In genomic region chr9:60141081-60141514, GRCm38 (mm10) we compare ENCODE assay signal across 10 mouse cellular contexts.
DNase-seq lines count a peak whose midpoint lies in the region; ATAC-seq and TF ChIP-seq lines count a peak whose summit lies in the region.
"Had no signal": no experiment of that assay in that cellular context is flagged by ENCODE, and none has a peak within 500 bp of the region (broad histone marks: within the 10 kb centered on the region; RNA-seq: fewer than 3 reads in every experiment).

No protein-coding gene starts in this region.

- no peak overlapping the region for H3K9ac ChIP-seq in kidney, postnatal 0 days (ENCODE audit: low read depth, low read length)
- no peak overlapping the region for H3K9ac ChIP-seq in embryonic facial prominence, embryonic 11.5 days (replicated peaks; ENCODE audit: low read length)
- H3K9ac ChIP-seq in hindbrain, embryonic 16.5 days (ENCODE audit: low read depth, low read length), result peak overlapping the region; percentile 27; the same call in 1 of the 2 replicates
- peak overlapping the region; percentile 52 for H3K9ac ChIP-seq in neural tube, embryonic 13.5 days

- no peaks in the 10 kb centered on the region for H3K27me3 ChIP-seq in kidney, postnatal 0 days (ENCODE audit: insufficient read depth, low read length)
- no peaks in the 10 kb centered on the region for H3K27me3 ChIP-seq in embryonic facial prominence, embryonic 11.5 days (ENCODE audit: control insufficient read depth, insufficient read depth, low read length)
- no peaks in the 10 kb centered on the region for H3K27me3 ChIP-seq in hindbrain, embryonic 16.5 days (replicated peaks; ENCODE audit: control insufficient read depth, insufficient read depth, low read length)
- no peaks in the 10 kb centered on the region for H3K27me3 ChIP-seq in neural tube, embryonic 13.5 days
- H3K27me3 ChIP-seq: CH12.LX had no signal

- H3K9me3 ChIP-seq in kidney, postnatal 0 days (replicated peaks; ENCODE audit: low read length), result no peaks in the 10 kb centered on the region
- H3K9me3 ChIP-seq in embryonic facial prominence, embryonic 11.5 days (replicated peaks; ENCODE audit: control insufficient read depth, low read length), result no peaks in the 10 kb centered on the region
- H3K9me3 ChIP-seq in hindbrain, embryonic 16.5 days (ENCODE audit: control insufficient read depth, low read length), result no peaks in the 10 kb centered on the region
- H3K9me3 ChIP-seq in neural tube, embryonic 13.5 days, result no peaks in the 10 kb centered on the region

- 15% methylated on average over 7 of the region's 7 CpGs for WGBS in kidney, postnatal 0 days
- 19% methylated on average over 7 of the region's 7 CpGs for WGBS in embryonic facial prominence, embryonic 11.5 days
- WGBS in hindbrain, embryonic 16.5 days, result 17% methylated on average over 7 of the region's 7 CpGs
- WGBS in neural tube, embryonic 13.5 days, result 15% methylated on average over 7 of the region's 7 CpGs

- H3K4me1 ChIP-seq in kidney, postnatal 0 days (replicated peaks; ENCODE audit: insufficient read depth, low read length), result 0 out of 2 replicates have a peak, but pooled peaks cover 10% of the 10 kb centered on the region
- peaks cover 10% of the 10 kb centered on the region for H3K4me1 ChIP-seq in embryonic facial prominence, embryonic 11.5 days (ENCODE audit: control insufficient read depth, insufficient read depth, low read length)
- peaks cover 8% of the 10 kb centered on the region for H3K4me1 ChIP-seq in hindbrain, embryonic 16.5 days (ENCODE audit: control insufficient read depth, insufficient read depth, low read depth, low read length)
- peaks cover 50% of the 10 kb centered on the region for H3K4me1 ChIP-seq in neural tube, embryonic 13.5 days (replicated peaks)

- peak overlapping the region; percentile 25; the same call in 1 of the 2 replicates for H3K4me2 ChIP-seq in kidney, postnatal 0 days (ENCODE audit: low read length)
- H3K4me2 ChIP-seq in embryonic facial prominence, embryonic 11.5 days (ENCODE audit: low read depth, low read length), result no peak overlapping the region
- peak overlapping the region; percentile 39 for H3K4me2 ChIP-seq in hindbrain, embryonic 16.5 days (ENCODE audit: low read length)
- H3K4me2 ChIP-seq in neural tube, embryonic 13.5 days, result peak overlapping the region; percentile 42

- peak; percentile 56 for DNase-seq in kidney, postnatal 0 days (ENCODE audit: low spot score)
- no peak for DNase-seq in kidney, adult 9 months
- peak; percentile 78 for DNase-seq in embryonic facial prominence, embryonic 11.5 days (ENCODE audit: low spot score)
- DNase-seq in cerebellum, adult 9-10 months, result no peak
- no peak for DNase-seq in frontal cortex, postnatal 14 days (ENCODE audit: low spot score in 2 of 2)
- no peak for DNase-seq in left cerebral cortex, adult 8-10 months (ENCODE audit: low spot score in 2 of 2)

- H3K36me3 ChIP-seq in kidney, postnatal 0 days (ENCODE audit: insufficient read depth, low read length), result no peaks in the 10 kb centered on the region
- no peaks in the 10 kb centered on the region for H3K36me3 ChIP-seq in embryonic facial prominence, embryonic 11.5 days (replicated peaks; ENCODE audit: control insufficient read depth, insufficient read depth, low read depth, low read length)
- no peaks in the 10 kb centered on the region for H3K36me3 ChIP-seq in hindbrain, embryonic 16.5 days (ENCODE audit: control insufficient read depth, insufficient read depth, low read length)
- H3K36me3 ChIP-seq in neural tube, embryonic 13.5 days, result no peaks in the 10 kb centered on the region

- H3K27ac ChIP-seq in kidney, postnatal 0 days, result no peak overlapping the region
- H3K27ac ChIP-seq in embryonic facial prominence, embryonic 11.5 days (replicated peaks; ENCODE audit: low read depth, low read length), result peak overlapping the region; percentile 41; the same call in 1 of the 2 replicates
- no peak overlapping the region for H3K27ac ChIP-seq in hindbrain, embryonic 16.5 days (ENCODE audit: low read depth, low read length)
- peak overlapping the region; percentile 39 for H3K27ac ChIP-seq in neural tube, embryonic 13.5 days (replicated peaks)
- H3K27ac ChIP-seq: macrophage had no signal

- no peak for ATAC-seq in kidney, postnatal 0 days (replicated peaks; ENCODE audit: low FRiP score, low read depth)
- ATAC-seq in embryonic facial prominence, embryonic 11.5 days (replicated peaks; ENCODE audit: insufficient number of reproducible peaks, low FRiP score, low TSS enrichment, low read depth), result peak; percentile 73; the same call in 1 of the 2 replicates
- ATAC-seq in hindbrain, embryonic 16.5 days, result peak; percentile 64
- peak; percentile 78 for ATAC-seq in neural tube, embryonic 13.5 days (ENCODE audit: low read depth)

- no peak overlapping the region for H3K4me3 ChIP-seq in kidney, postnatal 0 days (replicated peaks; ENCODE audit: low read depth, low read length)
- no peak overlapping the region for H3K4me3 ChIP-seq in embryonic facial prominence, embryonic 11.5 days (ENCODE audit: low read depth, low read length)
- H3K4me3 ChIP-seq in hindbrain, embryonic 16.5 days (ENCODE audit: low read length), result no peak overlapping the region
- no peak overlapping the region for H3K4me3 ChIP-seq in neural tube, embryonic 13.5 days

- TF ChIP-seq CTCF in kidney, postnatal 0 days (IDR thresholded peaks at IDR 0.05; ENCODE audit: low read depth), result no peak

Comparison
In these comparisons a context has a peak if more than half of its experiments do, and no peak if none do; other contexts are left out.
1. DNase-seq: peak in kidney, postnatal 0 days (single experiment) and embryonic facial prominence, embryonic 11.5 days (single experiment); none in kidney, adult 9 months (single experiment), cerebellum, adult 9-10 months (single experiment), frontal cortex, postnatal 14 days (0 of 2) and left cerebral cortex, adult 8-10 months (0 of 2).
2. H3K27ac ChIP-seq: peak in embryonic facial prominence, embryonic 11.5 days (single experiment) and neural tube, embryonic 13.5 days (single experiment); none in kidney, postnatal 0 days (single experiment) and hindbrain, embryonic 16.5 days (single experiment).
3. H3K9ac ChIP-seq: peak in hindbrain, embryonic 16.5 days (single experiment) and neural tube, embryonic 13.5 days (single experiment); none in kidney, postnatal 0 days (single experiment) and embryonic facial prominence, embryonic 11.5 days (single experiment).